Mouse (Mus musculus) adrenal gland, adult (tissue): ENCODE results near the gene Gm20388.
A peak's percentile ranks its signal among the peaks of the same experiment; 100 is the strongest.

Experiments
- DNase-seq, 2 experiments: peaks; one replicate each; pipeline ENCODE4 v3.0.0; 2022 to 2023; ENCODE audit warnings: low spot score in 1 of 2; ENCODE audit not compliant: inconsistent age in 2 of 2

Gm20388 gene

GRCm38 (mm10) chr8:121758470-121758869 is 1847.8 kb downstream of the Gm20388 start:
- no peak for DNase-seq

- no peak for DNase-seq
These were observed 1849.8 kb downstream of the Gm20388 start for GRCm38 (mm10) chr8:121760484-121760883.

GRCm38 (mm10) chr8:121761480-121761879 is 1850.8 kb downstream of the Gm20388 start:
- DNase-seq = peak; percentile 21 to 69

GRCm38 (mm10) chr8:121762999-121763699 is 1852.5 kb downstream of the Gm20388 start:
- no peak for DNase-seq

- DNase-seq = no peak
These were observed 1853.0 kb downstream of the Gm20388 start for GRCm38 (mm10) chr8:121763700-121764013.

GRCm38 (mm10) chr8:121765594-121766138 is 1855.0 kb downstream of the Gm20388 start:
- peak in 1 of 2 experiments; percentile 39 for DNase-seq

GRCm38 (mm10) chr8:121769095-121769494 is 1858.5 kb downstream of the Gm20388 start:
- no peak for DNase-seq

GRCm38 (mm10) chr8:121769621-121770020 is 1859.0 kb downstream of the Gm20388 start:
- no peak for DNase-seq

- no peak for DNase-seq
These were observed 1860.5 kb downstream of the Gm20388 start for GRCm38 (mm10) chr8:121770845-121771752.

GRCm38 (mm10) chr8:121773876-121774275 is 1863.2 kb downstream of the Gm20388 start:
- no peak for DNase-seq

- DNase-seq = no peak
These were observed 1871.9 kb downstream of the Gm20388 start for GRCm38 (mm10) chr8:121782493-121782892.

- DNase-seq = no peak
These were observed 1875.9 kb downstream of the Gm20388 start for GRCm38 (mm10) chr8:121786542-121786941.

GRCm38 (mm10) chr8:121788786-121789185 is 1878.1 kb downstream of the Gm20388 start:
- DNase-seq = peak in 1 of 2 experiments; percentile 37

- DNase-seq = no peak
These were observed 1881.5 kb downstream of the Gm20388 start for GRCm38 (mm10) chr8:121792159-121792558.

- DNase-seq = no peak
These were observed 1882.0 kb downstream of the Gm20388 start for GRCm38 (mm10) chr8:121792627-121793026.

- DNase-seq = no peak
These were observed 1883.5 kb downstream of the Gm20388 start for GRCm38 (mm10) chr8:121794151-121794550.

GRCm38 (mm10) chr8:121795461-121795860 is 1884.8 kb downstream of the Gm20388 start:
- no peak for DNase-seq

GRCm38 (mm10) chr8:121796406-121796805 is 1885.8 kb downstream of the Gm20388 start:
- peak in 1 of 2 experiments; percentile 37 for DNase-seq

GRCm38 (mm10) chr8:121798401-121798800 is 1887.8 kb downstream of the Gm20388 start:
- no peak for DNase-seq

- no peak for DNase-seq
These were observed 1894.2 kb downstream of the Gm20388 start for GRCm38 (mm10) chr8:121804829-121805228.

GRCm38 (mm10) chr8:121806126-121806525 is 1895.5 kb downstream of the Gm20388 start:
- DNase-seq = no peak

GRCm38 (mm10) chr8:121808032-121808431 is 1897.4 kb downstream of the Gm20388 start:
- no peak for DNase-seq
